Mouse (Mus musculus) heart, embryonic 11.5 days (tissue): ENCODE data around the gene Rbm45. TPM values are rescaled to one million over a fixed set of nuclear protein-coding genes. Genes with fewer than 3 reads are reported as not detected.

ENCODE experiments used
- ATAC-seq: fragments of 200-750 bp; cut with Nextera tagmentation; replicated peaks from 2 replicates; pipeline ENCODE4 v1.8.0; 2017; ENCODE audit warnings: moderate library complexity; ENCODE audit not compliant: insufficient number of reproducible peaks, low FRiP score, low TSS enrichment
- H3K27ac ChIP-seq: fragments of 300-500 bp; sonication (generic); 2 replicates; pipeline ENCODE4 v1.5.1; 2014; ENCODE audit warnings: mild to moderate bottlenecking, low read depth, low read length
- H3K27me3 ChIP-seq: fragments of 300-500 bp; sonication (generic); 2 replicates; pipeline ENCODE4 v1.6.1; 2014; ENCODE audit warnings: mild to moderate bottlenecking, low read length, mixed read lengths; ENCODE audit not compliant: control insufficient read depth, insufficient read depth
- H3K36me3 ChIP-seq: fragments of 300-500 bp; sonication (generic); 2 replicates; pipeline ENCODE4 v1.6.1; 2014; ENCODE audit warnings: mild to moderate bottlenecking, low read length, moderate library complexity, mixed read lengths; ENCODE audit not compliant: control insufficient read depth, insufficient read depth
- H3K4me1 ChIP-seq: fragments of 300-500 bp; sonication (generic); 2 replicates; pipeline ENCODE4 v1.6.1; 2014; ENCODE audit warnings: low read length; ENCODE audit not compliant: control insufficient read depth, insufficient read depth
- H3K4me2 ChIP-seq: fragments of 300-500 bp; sonication (generic); 2 replicates; pipeline ENCODE4 v1.6.1; 2014; ENCODE audit warnings: mild to moderate bottlenecking, moderate library complexity
- H3K4me3 ChIP-seq: fragments of 300-500 bp; sonication (generic); 2 replicates; pipeline ENCODE4 v1.5.1; 2014; ENCODE audit warnings: low read depth, low read length
- H3K9ac ChIP-seq: fragments of 300-500 bp; sonication (generic); 2 replicates; pipeline ENCODE4 v1.6.1; 2014; ENCODE audit warnings: mild to moderate bottlenecking, low read depth, low read length, moderate library complexity
- H3K9me3 ChIP-seq: fragments of 300-500 bp; sonication (generic); replicated peaks from 2 replicates; pipeline ENCODE4 v1.6.1; 2016; ENCODE audit warnings: low read length; ENCODE audit not compliant: control insufficient read depth
- WGBS: fragments of 180-500 bp; shearing (Covaris S2); extraction: QIAGEN DNeasy Blood & Tissue Kit; methylation state at CpG from one replicate; pipeline ENCODE4 v1.1.7; 2014; ENCODE audit not compliant: insufficient replicate concordance; 5-methylcytosine and 5-hydroxymethylcytosine counted together
- polyA plus RNA-seq: library from polyadenylated mRNA; unstranded; fragments of >200 nt; fragmentation: Nextera tagmentation; extraction: Ambion mirVana; gene quantifications from 2 replicates; pipeline ENCODE4 v1.2.1, GENCODE M21; 2014

Rbm45 gene
- polyA plus RNA-seq: 11.0 and 11.4 TPM in 2 replicates

GRCm38 (mm10) chr2:76369821-76370655, at the start of gene Rbm45:
Gene Rbm45 (plus strand): TSS chr2:76369984.
- peaks cover 7% of the 10 kb centered on the region; the same call in 1 of the 2 replicates for H3K4me1 ChIP-seq
- H3K9me3 ChIP-seq: no peaks in the 10 kb centered on the region
- peak; percentile 85 for ATAC-seq
- under 1% methylated on average over 61 of the region's 61 CpGs for WGBS
- H3K27me3 ChIP-seq: no peaks in the 10 kb centered on the region
- peak within 1 kb of the TSS; percentile 75 for H3K27ac ChIP-seq
- H3K4me3 ChIP-seq: peak within 1 kb of the TSS; percentile 97
- peaks cover 7% of the 10 kb centered on the region for H3K36me3 ChIP-seq
- peak within 1 kb of the TSS; percentile 94 for H3K9ac ChIP-seq
- H3K4me2 ChIP-seq: peak within 1 kb of the TSS; percentile 88

GRCm38 (mm10) chr2:76320336-76320735, 49.4 kb upstream of the Rbm45 start:
- H3K9me3 ChIP-seq: no peaks in the 10 kb centered on the region

GRCm38 (mm10) chr2:76323185-76323875, 46.5 kb upstream of the Rbm45 start:
- Histone ChIP-seq H3K4me1 (no peaks in the 10 kb centered on the region), H3K36me3 (no peaks in the 10 kb centered on the region), H3K9me3 (no peaks in the 10 kb centered on the region), H3K4me2 (no peak overlapping the region), H3K27me3 (no peaks in the 10 kb centered on the region), H3K27ac (no peak overlapping the region), H3K4me3 (no peak overlapping the region), H3K9ac (no peak overlapping the region)
- 79% methylated on average over 21 of the region's 21 CpGs for WGBS
- no peak for ATAC-seq

More at GRCm38 (mm10) chr2:76320336-76320735, 49.4 kb upstream of the Rbm45 start:
- Histone ChIP-seq H3K9ac (no peak overlapping the region), H3K4me2 (no peak overlapping the region), H3K27me3 (no peaks in the 10 kb centered on the region), H3K27ac (no peak overlapping the region), H3K4me1 (no peaks in the 10 kb centered on the region), H3K4me3 (no peak overlapping the region), H3K36me3 (no peaks in the 10 kb centered on the region)
- 75% methylated on average over 6 of the region's 6 CpGs for WGBS
- ATAC-seq: no peak

- no peak for ATAC-seq
- no peaks in the 10 kb centered on the region for H3K36me3 ChIP-seq
- 83% methylated on average over 5 of the region's 5 CpGs for WGBS
- H3K4me1 ChIP-seq: no peaks in the 10 kb centered on the region
- H3K27me3 ChIP-seq: no peaks in the 10 kb centered on the region
- H3K4me3 ChIP-seq: no peak overlapping the region
- H3K9me3 ChIP-seq: no peaks in the 10 kb centered on the region
- H3K9ac ChIP-seq: no peak overlapping the region
- no peak overlapping the region for H3K4me2 ChIP-seq
- H3K27ac ChIP-seq: no peak overlapping the region
These were observed 45.3 kb upstream of the Rbm45 start for GRCm38 (mm10) chr2:76324463-76324862.

- no peak overlapping the region for H3K4me2 ChIP-seq
- no peak overlapping the region for H3K9ac ChIP-seq
- no peaks in the 10 kb centered on the region for H3K36me3 ChIP-seq
- H3K27ac ChIP-seq: no peak overlapping the region
- WGBS: 83% methylated on average over 3 of the region's 3 CpGs
- no peak overlapping the region for H3K4me3 ChIP-seq
- ATAC-seq: no peak
- H3K27me3 ChIP-seq: no peaks in the 10 kb centered on the region
- H3K9me3 ChIP-seq: no peaks in the 10 kb centered on the region
- no peaks in the 10 kb centered on the region for H3K4me1 ChIP-seq
These were observed 43.6 kb upstream of the Rbm45 start for GRCm38 (mm10) chr2:76326161-76326560.

- H3K27me3 ChIP-seq: no peaks in the 10 kb centered on the region
- ATAC-seq: no peak
- no peak overlapping the region for H3K4me3 ChIP-seq
- no peaks in the 10 kb centered on the region for H3K36me3 ChIP-seq
- H3K9me3 ChIP-seq: no peaks in the 10 kb centered on the region
- no peaks in the 10 kb centered on the region for H3K4me1 ChIP-seq
- H3K4me2 ChIP-seq: no peak overlapping the region
- 73% methylated on average over 5 of the region's 5 CpGs for WGBS
- H3K9ac ChIP-seq: no peak overlapping the region
- H3K27ac ChIP-seq: no peak overlapping the region
These were observed 39.7 kb upstream of the Rbm45 start for GRCm38 (mm10) chr2:76330081-76330480.

- Histone ChIP-seq H3K36me3 (no peaks in the 10 kb centered on the region), H3K4me3 (no peak overlapping the region), H3K27ac (no peak overlapping the region), H3K4me1 (no peaks in the 10 kb centered on the region), H3K9ac (no peak overlapping the region), H3K9me3 (no peaks in the 10 kb centered on the region), H3K4me2 (no peak overlapping the region), H3K27me3 (no peaks in the 10 kb centered on the region)
- ATAC-seq: no peak
- WGBS: 52% methylated on average over 11 of the region's 11 CpGs
These were observed 37.5 kb upstream of the Rbm45 start for GRCm38 (mm10) chr2:76332161-76332805.

GRCm38 (mm10) chr2:76334596-76334995, 35.2 kb upstream of the Rbm45 start:
- Histone ChIP-seq H3K4me3 (no peak overlapping the region), H3K9me3 (no peaks in the 10 kb centered on the region), H3K27ac (no peak overlapping the region), H3K4me2 (no peak overlapping the region), H3K9ac (no peak overlapping the region), H3K4me1 (no peaks in the 10 kb centered on the region), H3K27me3 (peaks cover 12% of the 10 kb centered on the region), H3K36me3 (no peaks in the 10 kb centered on the region)
- ATAC-seq: no peak
- WGBS: 73% methylated on average over 5 of the region's 5 CpGs
